Mouse (Mus musculus) liver, adult 2 months (tissue): Measurements from ENCODE around the gene Trim45.

Source experiments
- CTCF ChIP-seq: fragments of 200-500 bp; IDR thresholded peaks from 2 replicates; pipeline ENCODE4 v1.5.1; 2011; ENCODE audit warnings: low read depth, low read length, control low read depth
- POLR2A ChIP-seq: fragments of 200-500 bp; IDR thresholded peaks from 2 replicates; pipeline ENCODE4 v1.6.1; 2011; ENCODE audit warnings: low read length, control low read depth; ENCODE audit not compliant: insufficient read depth; ENCODE audit errors: extremely low read depth

GRCm38 (mm10) chr3:100973906-100974305 lies 51.9 kb downstream of the Trim45 start:
- TF ChIP-seq CTCF (no peak), POLR2A (no peak)
